Mouse (Mus musculus): Measurements from ENCODE around the gene Ostf1. TPM values are rescaled to one million over a fixed set of nuclear protein-coding genes. Genes with fewer than 3 reads are reported as not detected.

The Ostf1 gene
- polyA plus RNA-seq, 1 experiment = 267 TPM

- Histone ChIP-seq H3K4me3 (ENCODE audit: insufficient read depth, low read length) (no peak overlapping the region), H3K4me1 (ENCODE audit: control insufficient read depth, insufficient read depth, low read length) (peaks cover 35% of the 10 kb centered on the region), H3K27ac (ENCODE audit: insufficient read depth, low read depth, low read length) (no peak overlapping the region)
- TF ChIP-seq POLR2A (IDR thresholded peaks at IDR 0.05; ENCODE audit: borderline replicate concordance, low read depth, low read length) (no peak), CTCF (IDR thresholded peaks at IDR 0.05; ENCODE audit: low read depth, low read length) (no peak)
Observed at GRCm38 (mm10) chr19:18614337-18614736, 17.3 kb downstream of the Ostf1 start.

DNA sequence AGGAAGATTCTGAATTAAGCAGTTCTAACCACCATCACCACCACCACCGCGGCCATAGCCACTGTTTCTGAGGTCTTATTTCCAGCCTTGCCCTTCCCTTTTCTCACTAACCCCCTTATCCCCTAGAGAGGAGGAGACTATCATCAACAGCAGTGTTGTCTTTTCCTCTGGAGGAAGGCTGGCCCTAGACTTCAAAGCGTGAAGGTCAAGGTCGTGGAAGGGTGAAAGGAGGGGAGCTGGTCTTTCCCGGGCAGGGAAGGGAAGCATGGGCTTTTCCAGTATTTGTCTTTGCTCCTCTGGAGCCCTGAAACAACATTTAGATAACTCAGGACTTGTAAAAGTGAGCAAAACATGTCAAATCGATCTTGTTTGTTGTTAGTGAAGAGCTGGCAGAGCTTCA lies 22.6 kb downstream of the Ostf1 start:
- TF ChIP-seq CTCF (IDR thresholded peaks at IDR 0.05; ENCODE audit: low read depth, low read length) = no peak
- TF ChIP-seq POLR2A (IDR thresholded peaks at IDR 0.05; ENCODE audit: borderline replicate concordance, low read depth, low read length) = no peak
- Histone ChIP-seq H3K4me1 (ENCODE audit: control insufficient read depth, insufficient read depth, low read length) (peaks cover 12% of the 10 kb centered on the region), H3K27ac (ENCODE audit: insufficient read depth, low read depth, low read length) (no peak overlapping the region), H3K4me3 (ENCODE audit: insufficient read depth, low read length) (no peak overlapping the region)

DNA sequence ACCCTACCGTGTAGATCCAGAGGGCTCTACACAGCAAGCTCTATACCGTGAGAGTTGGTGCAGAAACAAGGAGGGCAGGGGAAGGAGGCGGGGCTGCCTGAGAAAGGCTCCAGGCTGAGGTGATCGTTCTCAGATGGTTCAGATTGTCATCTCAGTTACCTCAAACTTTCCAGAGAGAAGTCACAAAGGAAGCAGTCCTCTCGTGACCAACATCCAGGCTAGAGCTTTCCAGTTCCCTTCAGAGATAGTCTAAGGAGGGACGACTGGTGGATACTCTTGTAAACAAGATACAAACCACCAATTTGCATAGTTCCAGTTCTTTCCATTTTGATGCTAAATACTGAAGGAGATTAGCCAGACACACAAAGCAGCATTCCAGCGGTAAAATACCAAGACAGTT lies 23.7 kb downstream of the Ostf1 start:
- no peak overlapping the region for H3K4me3 ChIP-seq (ENCODE audit: insufficient read depth, low read length)
- peaks cover 22% of the 10 kb centered on the region for H3K4me1 ChIP-seq (ENCODE audit: control insufficient read depth, insufficient read depth, low read length)
- no peak overlapping the region for H3K27ac ChIP-seq (ENCODE audit: insufficient read depth, low read depth, low read length)
- TF ChIP-seq CTCF (IDR thresholded peaks at IDR 0.05; ENCODE audit: low read depth, low read length) (no peak), POLR2A (IDR thresholded peaks at IDR 0.05; ENCODE audit: borderline replicate concordance, low read depth, low read length) (no peak)

GRCm38 (mm10) chr19:18603011-18603410 lies 28.6 kb downstream of the Ostf1 start:
- Histone ChIP-seq H3K4me1 (ENCODE audit: control insufficient read depth, insufficient read depth, low read length) (peaks cover 20% of the 10 kb centered on the region), H3K4me3 (ENCODE audit: insufficient read depth, low read length) (no peak overlapping the region), H3K27ac (ENCODE audit: insufficient read depth, low read depth, low read length) (no peak overlapping the region)
- TF ChIP-seq CTCF (IDR thresholded peaks at IDR 0.05; ENCODE audit: low read depth, low read length) = no peak
- no peak for TF ChIP-seq POLR2A (IDR thresholded peaks at IDR 0.05; ENCODE audit: borderline replicate concordance, low read depth, low read length)

DNA sequence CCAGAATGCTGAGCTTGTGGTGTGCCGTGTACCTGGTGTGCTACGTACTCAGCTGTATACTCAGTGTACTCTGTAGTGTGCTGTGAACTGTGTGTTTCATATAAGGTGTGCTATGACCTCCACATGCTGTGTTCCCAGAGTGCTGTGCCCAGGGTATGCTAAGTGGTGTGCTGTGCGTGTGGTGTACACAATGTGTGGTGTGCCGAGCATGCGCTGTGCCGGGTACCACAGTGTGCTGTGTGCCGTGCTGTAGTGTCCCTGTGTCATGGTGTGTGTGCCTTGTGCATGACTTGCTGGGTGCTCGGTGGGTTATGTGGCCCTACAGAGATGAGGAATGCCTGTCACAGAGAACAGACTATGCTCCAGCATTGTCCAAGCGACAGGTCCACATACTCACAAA lies 31.0 kb downstream of the Ostf1 start:
- H3K27ac ChIP-seq (ENCODE audit: insufficient read depth, low read depth, low read length) = no peak overlapping the region
- peaks cover 16% of the 10 kb centered on the region for H3K4me1 ChIP-seq (ENCODE audit: control insufficient read depth, insufficient read depth, low read length)
- no peak overlapping the region for H3K4me3 ChIP-seq (ENCODE audit: insufficient read depth, low read length)
- no peak for TF ChIP-seq POLR2A (IDR thresholded peaks at IDR 0.05; ENCODE audit: borderline replicate concordance, low read depth, low read length)
- no peak for TF ChIP-seq CTCF (IDR thresholded peaks at IDR 0.05; ENCODE audit: low read depth, low read length)

DNA sequence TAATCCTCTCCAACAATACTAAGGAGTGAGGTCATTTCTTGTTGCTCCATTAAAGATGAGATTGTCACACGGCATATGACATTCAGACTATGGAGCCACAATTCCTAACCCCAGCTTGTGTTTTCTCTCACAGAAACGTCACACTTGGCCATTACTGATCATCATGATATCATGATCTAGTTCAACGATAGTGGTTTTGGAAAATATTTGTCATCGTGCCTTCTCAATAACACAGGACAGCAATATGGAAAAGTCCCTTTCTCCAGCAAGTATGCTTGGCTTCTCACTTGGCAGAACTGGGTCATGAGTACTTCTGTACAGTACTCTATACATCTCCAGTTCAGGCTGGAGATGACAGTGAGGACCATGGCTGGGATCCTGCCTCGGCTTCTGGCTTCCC lies 32.0 kb downstream of the Ostf1 start:
- no peak overlapping the region for H3K27ac ChIP-seq (ENCODE audit: insufficient read depth, low read depth, low read length)
- TF ChIP-seq CTCF (IDR thresholded peaks at IDR 0.05; ENCODE audit: low read depth, low read length) (no peak), POLR2A (IDR thresholded peaks at IDR 0.05; ENCODE audit: borderline replicate concordance, low read depth, low read length) (no peak)
- H3K4me1 ChIP-seq (ENCODE audit: control insufficient read depth, insufficient read depth, low read length) = peaks cover 19% of the 10 kb centered on the region
- no peak overlapping the region for H3K4me3 ChIP-seq (ENCODE audit: insufficient read depth, low read length)

- TF ChIP-seq CTCF (IDR thresholded peaks at IDR 0.05; ENCODE audit: low read depth, low read length) = no peak
- no peak for TF ChIP-seq POLR2A (IDR thresholded peaks at IDR 0.05; ENCODE audit: borderline replicate concordance, low read depth, low read length)
- Histone ChIP-seq H3K27ac (ENCODE audit: insufficient read depth, low read depth, low read length) (no peak overlapping the region), H3K4me1 (ENCODE audit: control insufficient read depth, insufficient read depth, low read length) (peaks cover 15% of the 10 kb centered on the region), H3K4me3 (ENCODE audit: insufficient read depth, low read length) (no peak overlapping the region)
Observed at GRCm38 (mm10) chr19:18599051-18599450, 32.6 kb downstream of the Ostf1 start.

- Histone ChIP-seq H3K27ac (ENCODE audit: insufficient read depth, low read depth, low read length) (no peak overlapping the region), H3K4me3 (ENCODE audit: insufficient read depth, low read length) (no peak overlapping the region), H3K4me1 (ENCODE audit: control insufficient read depth, insufficient read depth, low read length) (peaks cover 10% of the 10 kb centered on the region)
- TF ChIP-seq CTCF (IDR thresholded peaks at IDR 0.05; ENCODE audit: low read depth, low read length) (no peak), POLR2A (IDR thresholded peaks at IDR 0.05; ENCODE audit: borderline replicate concordance, low read depth, low read length) (no peak)
Observed at GRCm38 (mm10) chr19:18598265-18598926, 33.2 kb downstream of the Ostf1 start.

- no peak overlapping the region for H3K27ac ChIP-seq (ENCODE audit: insufficient read depth, low read depth, low read length)
Observed at GRCm38 (mm10) chr19:18597772-18598171, 33.9 kb downstream of the Ostf1 start.

DNA sequence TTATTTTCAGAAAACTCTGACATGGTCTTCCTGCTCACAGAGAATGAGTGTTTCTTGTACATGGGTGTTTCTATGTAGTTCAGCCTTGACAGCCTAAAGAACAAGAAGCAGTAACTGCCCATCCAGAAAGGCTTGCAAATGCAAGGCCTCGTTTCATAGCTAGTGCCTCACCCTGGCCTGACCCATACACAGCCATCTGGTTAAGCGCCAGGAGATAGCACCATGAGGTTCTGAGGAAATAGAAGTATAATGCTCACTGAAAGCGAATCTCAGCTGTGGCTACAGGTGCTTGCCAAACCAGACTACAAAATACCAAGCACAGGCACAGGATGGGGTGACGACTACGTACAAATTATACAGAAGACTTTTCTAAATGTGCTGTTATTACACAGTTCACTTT lies 34.7 kb downstream of the Ostf1 start:
- H3K4me1 ChIP-seq (ENCODE audit: control insufficient read depth, insufficient read depth, low read length) = peaks cover 3% of the 10 kb centered on the region
- TF ChIP-seq CTCF (IDR thresholded peaks at IDR 0.05; ENCODE audit: low read depth, low read length) (no peak), POLR2A (IDR thresholded peaks at IDR 0.05; ENCODE audit: borderline replicate concordance, low read depth, low read length) (no peak)
- H3K27ac ChIP-seq (ENCODE audit: insufficient read depth, low read depth, low read length) = no peak overlapping the region
- no peak overlapping the region for H3K4me3 ChIP-seq (ENCODE audit: insufficient read depth, low read length)

More at GRCm38 (mm10) chr19:18597772-18598171, 33.9 kb downstream of the Ostf1 start:
- TF ChIP-seq POLR2A (IDR thresholded peaks at IDR 0.05; ENCODE audit: borderline replicate concordance, low read depth, low read length) (no peak), CTCF (IDR thresholded peaks at IDR 0.05; ENCODE audit: low read depth, low read length) (no peak)
- Histone ChIP-seq H3K4me1 (ENCODE audit: control insufficient read depth, insufficient read depth, low read length) (peaks cover 3% of the 10 kb centered on the region), H3K4me3 (ENCODE audit: insufficient read depth, low read length) (no peak overlapping the region)

Measured in bone marrow macrophage, adult 2 months (primary cell).